Mouse (Mus musculus) hindbrain, postnatal 0 days (tissue): ENCODE results near the gene Prnd. TPM values are rescaled to one million over a fixed set of nuclear protein-coding genes. Genes with fewer than 3 reads are reported as not detected.
A peak's percentile ranks its signal among the peaks of the same experiment; 100 is the strongest.

ENCODE experiments used
- ATAC-seq: fragments of 200-750 bp; cut with Nextera tagmentation; 2 replicates; pipeline ENCODE4 v1.8.0; 2017; ENCODE audit warnings: mild to moderate bottlenecking, moderate TSS enrichment, moderate library complexity
- DNase-seq: peaks from one replicate; pipeline ENCODE4 v3.0.0-alpha.2; 2015; ENCODE audit warnings: low spot score
- H3K27ac ChIP-seq: fragments of 300-500 bp; sonication (generic); 2 replicates; pipeline ENCODE4 v1.5.1; 2014; ENCODE audit warnings: mild to moderate bottlenecking
- H3K27me3 ChIP-seq: fragments of 300-500 bp; sonication (generic); 2 replicates; pipeline ENCODE4 v1.6.1; 2014; ENCODE audit warnings: low read length, mixed read lengths; ENCODE audit not compliant: insufficient read depth
- H3K36me3 ChIP-seq: fragments of 300-500 bp; sonication (generic); 2 replicates; pipeline ENCODE4 v1.6.1; 2014; ENCODE audit warnings: low read length, mixed read lengths; ENCODE audit not compliant: insufficient read depth
- H3K4me1 ChIP-seq: fragments of 300-500 bp; sonication (generic); 2 replicates; pipeline ENCODE4 v1.6.1; 2014; ENCODE audit warnings: antibody characterized with exemption, low read length, mixed read lengths; ENCODE audit not compliant: insufficient read depth
- H3K4me2 ChIP-seq: fragments of 300-500 bp; sonication (generic); 2 replicates; pipeline ENCODE4 v1.6.1; 2014; ENCODE audit warnings: low read depth, mild to moderate bottlenecking, low read length, moderate library complexity, mixed read lengths
- H3K4me3 ChIP-seq: fragments of 300-500 bp; sonication (generic); 2 replicates; pipeline ENCODE4 v1.5.1; 2014; ENCODE audit warnings: low read length
- H3K9ac ChIP-seq: fragments of 300-500 bp; sonication (generic); replicated peaks from 2 replicates; pipeline ENCODE4 v1.6.1; 2014; ENCODE audit warnings: mild to moderate bottlenecking, low read length, moderate library complexity, mixed read lengths
- H3K9me3 ChIP-seq: fragments of 300-500 bp; sonication (generic); 2 replicates; pipeline ENCODE4 v1.6.1; 2016; ENCODE audit warnings: low read length, mixed read lengths
- CTCF ChIP-seq: IDR thresholded peaks from 2 replicates; pipeline ENCODE4 v1.5.1; 2016; ENCODE audit warnings: antibody characterized with exemption, control low read depth, low read depth
- WGBS: fragments of 180-500 bp; shearing (Covaris S2); extraction: QIAGEN DNeasy Blood & Tissue Kit; methylation state at CpG from one replicate; pipeline ENCODE4 v1.1.7; 2014; 5-methylcytosine and 5-hydroxymethylcytosine counted together
- polyA plus RNA-seq: library from polyadenylated mRNA; unstranded; fragments of >200 nt; fragmentation: Nextera tagmentation; extraction: Ambion mirVana; gene quantifications from 2 replicates; pipeline ENCODE4 v1.2.1, GENCODE M21; 2015
- total RNA-seq: library from RNA; depleted of rRNA; stranded (reverse); fragments of >200 nt; gene quantifications from 2 replicates; pipeline ENCODE4 v1.2.3, GENCODE M21; 2014; rRNA removed

Prnd gene
- total RNA-seq (4.4 and 5.6 TPM in 2 replicates), polyA plus RNA-seq (6.4 and 7.2 TPM in 2 replicates)

GRCm38 (mm10) chr2:131950598-131951095, at the start of gene Prnd:
TSS of gene Prnd (plus strand) at chr2:131950861.
- no peak within 1 kb of the TSS for H3K4me3 ChIP-seq
- no peak within 1 kb of the TSS for H3K27ac ChIP-seq
- no peak for TF ChIP-seq CTCF
- H3K4me1 ChIP-seq, result peaks cover 13% of the 10 kb centered on the region; the same call in 1 of the 2 replicates
- WGBS, result 28% methylated on average over 11 of the region's 11 CpGs
- no peaks in the 10 kb centered on the region for H3K27me3 ChIP-seq
- H3K9ac ChIP-seq, result no peak within 1 kb of the TSS
- ATAC-seq (no peak), DNase-seq (no peak)
- no peaks in the 10 kb centered on the region for H3K9me3 ChIP-seq
- H3K4me2 ChIP-seq, result no peak within 1 kb of the TSS
- H3K36me3 ChIP-seq, result no peaks in the 10 kb centered on the region

- no peak for ATAC-seq
- no peak for DNase-seq
- Histone ChIP-seq H3K4me3 (no peak overlapping the region), H3K27ac (no peak overlapping the region), H3K4me2 (no peak overlapping the region), H3K4me1 (no peaks in the 10 kb centered on the region), H3K9me3 (no peaks in the 10 kb centered on the region), H3K36me3 (no peaks in the 10 kb centered on the region), H3K9ac (no peak overlapping the region), H3K27me3 (no peaks in the 10 kb centered on the region)
- WGBS, result 53% methylated on average over 3 of the region's 3 CpGs
- no peak for TF ChIP-seq CTCF
Observed at GRCm38 (mm10) chr2:131902423-131902822, 48.2 kb upstream of the Prnd start.

GRCm38 (mm10) chr2:131902867-131903266, 47.8 kb upstream of the Prnd start:
- DNase-seq (no peak), ATAC-seq (no peak)
- Histone ChIP-seq H3K36me3 (no peaks in the 10 kb centered on the region), H3K27me3 (no peaks in the 10 kb centered on the region), H3K4me2 (no peak overlapping the region), H3K4me3 (no peak overlapping the region), H3K4me1 (no peaks in the 10 kb centered on the region), H3K9me3 (no peaks in the 10 kb centered on the region), H3K9ac (no peak overlapping the region), H3K27ac (no peak overlapping the region; the same call in 1 of the 2 replicates)
- TF ChIP-seq CTCF, result no peak
- 40% methylated on average over 8 of the region's 8 CpGs for WGBS

DNA sequence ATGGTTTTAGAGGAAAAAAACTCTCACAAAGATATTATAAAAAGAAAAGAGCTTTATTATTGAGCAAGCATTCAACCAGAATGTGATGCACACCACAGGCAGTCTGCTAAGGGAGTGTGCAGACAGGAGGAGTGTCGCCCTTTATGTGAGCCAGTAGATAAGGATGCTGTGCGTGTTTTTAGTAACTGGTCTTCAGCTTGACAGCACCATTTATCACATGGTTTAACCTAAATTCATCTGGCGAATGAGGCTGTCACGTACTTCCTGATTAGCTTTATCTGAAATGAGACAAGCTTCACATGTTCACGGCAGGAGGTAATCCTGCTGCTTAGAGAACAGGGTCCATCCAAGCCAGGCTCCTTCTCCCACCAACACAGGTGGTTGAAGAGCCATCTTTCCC, 45.6 kb upstream of the Prnd start:
- H3K9me3 ChIP-seq, result no peaks in the 10 kb centered on the region
- H3K36me3 ChIP-seq, result no peaks in the 10 kb centered on the region
- ATAC-seq, result no peak
- H3K9ac ChIP-seq, result no peak overlapping the region
- no peaks in the 10 kb centered on the region for H3K27me3 ChIP-seq
- WGBS, result 59% methylated on average over 5 of the region's 5 CpGs
- H3K4me1 ChIP-seq, result no peaks in the 10 kb centered on the region
- no peak overlapping the region for H3K27ac ChIP-seq
- no peak for DNase-seq
- no peak overlapping the region for H3K4me3 ChIP-seq
- H3K4me2 ChIP-seq, result no peak overlapping the region
- TF ChIP-seq CTCF, result no peak

DNA sequence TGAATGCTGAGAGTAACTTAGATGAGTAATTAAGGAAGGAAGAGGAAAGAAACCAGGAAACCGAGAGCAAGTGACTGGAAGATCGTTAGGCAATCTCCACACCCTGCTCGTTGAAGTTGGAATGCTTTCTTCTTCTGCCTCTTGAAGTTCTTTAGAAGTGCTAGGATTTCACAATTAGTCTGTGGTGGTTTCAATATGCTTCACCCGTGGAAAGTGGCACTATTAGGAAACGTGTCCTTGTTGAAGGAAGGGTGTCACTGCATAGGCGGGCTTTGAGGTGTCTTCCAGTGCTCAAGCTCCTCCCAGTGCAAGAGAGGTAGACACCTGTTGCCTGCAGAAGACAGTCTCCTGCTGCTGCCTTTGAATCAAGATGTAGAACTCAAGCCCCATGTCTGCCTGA, 44.9 kb upstream of the Prnd start:
- H3K27ac ChIP-seq, result no peak overlapping the region
- H3K27me3 ChIP-seq, result no peaks in the 10 kb centered on the region
- WGBS, result 87% methylated on average over 6 of the region's 6 CpGs
- ATAC-seq, result no peak
- no peak for TF ChIP-seq CTCF
- H3K4me3 ChIP-seq, result no peak overlapping the region
- H3K9ac ChIP-seq, result no peak overlapping the region
- no peaks in the 10 kb centered on the region for H3K36me3 ChIP-seq
- no peaks in the 10 kb centered on the region; the same call in 1 of the 2 replicates for H3K4me1 ChIP-seq
- no peaks in the 10 kb centered on the region for H3K9me3 ChIP-seq
- no peak overlapping the region for H3K4me2 ChIP-seq
- DNase-seq, result no peak

GRCm38 (mm10) chr2:131906266-131906665, 44.4 kb upstream of the Prnd start:
- Histone ChIP-seq H3K36me3 (no peaks in the 10 kb centered on the region), H3K27me3 (no peaks in the 10 kb centered on the region), H3K4me2 (no peak overlapping the region), H3K4me3 (no peak overlapping the region), H3K9me3 (no peaks in the 10 kb centered on the region), H3K27ac (no peak overlapping the region), H3K9ac (no peak overlapping the region), H3K4me1 (peaks cover 4% of the 10 kb centered on the region)
- no peak for TF ChIP-seq CTCF
- 90% methylated on average over 3 of the region's 3 CpGs for WGBS
- ATAC-seq, result no peak
- DNase-seq, result no peak

- no peaks in the 10 kb centered on the region for H3K36me3 ChIP-seq
- ATAC-seq, result no peak
- peaks cover 10% of the 10 kb centered on the region for H3K4me1 ChIP-seq
- H3K4me3 ChIP-seq, result no peak overlapping the region
- peak; percentile 17 for DNase-seq
- no peak overlapping the region for H3K27ac ChIP-seq
- 65% methylated on average over 1 of the region's 1 CpGs for WGBS
- no peaks in the 10 kb centered on the region for H3K27me3 ChIP-seq
- no peaks in the 10 kb centered on the region for H3K9me3 ChIP-seq
- TF ChIP-seq CTCF, result no peak
- no peak overlapping the region for H3K9ac ChIP-seq
- no peak overlapping the region for H3K4me2 ChIP-seq
Observed at GRCm38 (mm10) chr2:131906846-131907245, 43.8 kb upstream of the Prnd start.
